Mouse (Mus musculus): ENCODE results near the gene Cfap43. TPM values are rescaled to one million over a fixed set of nuclear protein-coding genes. Genes with fewer than 3 reads are reported as not detected.

The Cfap43 gene
- polyA plus RNA-seq, 1 experiment, result 0.20 TPM

DNA sequence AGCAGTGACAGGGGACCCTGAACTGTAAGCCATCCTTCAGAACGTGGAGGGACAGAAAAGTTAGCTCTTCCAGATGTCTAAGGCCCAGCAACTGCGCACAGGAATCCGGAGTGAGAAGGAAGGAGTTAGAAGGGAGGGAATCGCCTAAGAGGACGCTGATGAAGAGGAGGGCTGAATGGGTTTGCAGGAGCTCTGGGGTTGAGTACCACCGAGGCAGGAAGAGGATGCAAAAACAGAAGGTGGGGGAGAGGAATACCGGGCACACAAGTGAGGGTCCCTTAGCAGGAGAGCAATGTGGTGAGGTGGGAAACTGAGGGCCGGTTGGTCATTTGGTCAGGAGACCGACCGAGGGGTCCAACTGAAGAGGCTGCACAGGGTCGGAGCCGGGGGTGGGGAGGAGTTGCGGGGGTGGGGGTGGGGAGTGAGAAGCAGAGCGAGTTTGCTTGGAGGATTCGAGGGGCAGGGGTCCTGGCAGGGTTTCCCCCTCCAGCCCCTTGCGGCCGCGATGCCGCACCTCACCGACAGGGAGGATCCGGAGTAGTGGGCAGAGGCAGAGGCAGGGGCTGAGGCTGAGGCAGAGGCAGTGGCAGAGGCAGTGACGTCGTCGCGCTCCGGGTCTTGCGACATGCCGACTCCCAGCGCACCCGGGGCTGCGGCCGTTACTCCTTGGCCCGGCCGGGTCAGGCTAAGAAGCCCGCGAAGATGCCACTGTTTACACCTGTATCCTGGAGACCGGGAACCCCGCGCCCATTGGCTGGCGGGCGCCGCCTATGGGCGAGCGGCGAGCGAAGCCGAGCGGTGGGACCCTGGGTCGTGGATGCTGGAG lies 82.2 kb downstream of the Cfap43 start:
- WGBS, result 9% methylated on average over 49 of the region's 49 CpGs
- H3K4me1 ChIP-seq (replicated peaks; ENCODE audit: control insufficient read depth, insufficient read depth, low read length), result peaks cover 5% of the 10 kb centered on the region
- H3K27ac ChIP-seq (ENCODE audit: control insufficient read depth, insufficient read depth, low read length), result no peak overlapping the region
- no peaks in the 10 kb centered on the region for H3K36me3 ChIP-seq (ENCODE audit: control insufficient read depth, insufficient read depth, low read length)
- peak overlapping the region; percentile 21 for H3K4me3 ChIP-seq (ENCODE audit: control insufficient read depth, insufficient read depth, low read length)
- TF ChIP-seq POLR2A (IDR thresholded peaks at IDR 0.05; ENCODE audit: control insufficient read depth, extremely low read depth, insufficient read depth, low read length, poor library complexity) (no peak), CTCF (IDR thresholded peaks at IDR 0.05; ENCODE audit: borderline replicate concordance, control insufficient read depth, extremely low read depth, insufficient read depth, low read length, poor library complexity) (peak; percentile 70; the same call in 1 of the 2 replicates)
- peak; percentile 69 for DNase-seq
- no peaks in the 10 kb centered on the region for H3K27me3 ChIP-seq (ENCODE audit: control insufficient read depth, insufficient read depth, low read length)

DNA sequence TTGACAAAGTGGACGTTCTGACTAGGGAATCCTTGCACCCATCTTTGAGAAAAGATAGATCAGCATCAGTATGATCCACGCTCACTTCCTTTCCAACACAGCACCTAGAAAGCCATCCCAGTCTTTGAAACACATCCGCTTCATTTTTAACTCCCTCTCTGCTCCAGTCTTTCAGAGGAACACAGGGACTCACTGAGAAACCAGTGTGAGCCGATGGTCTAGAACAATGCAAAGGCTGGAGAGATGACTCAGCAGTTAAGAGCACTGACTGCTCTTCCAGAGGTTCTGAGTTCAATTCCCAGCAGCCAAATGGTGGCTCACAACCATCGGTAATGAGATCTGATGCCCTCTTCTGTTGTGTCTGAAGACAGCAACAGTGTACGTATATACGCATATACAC lies 83.3 kb downstream of the Cfap43 start:
- no peak overlapping the region for H3K4me3 ChIP-seq (ENCODE audit: control insufficient read depth, insufficient read depth, low read length)
- WGBS, result 90% methylated on average over 7 of the region's 7 CpGs
- no peak for DNase-seq
- peaks cover 5% of the 10 kb centered on the region for H3K4me1 ChIP-seq (replicated peaks; ENCODE audit: control insufficient read depth, insufficient read depth, low read length)
- TF ChIP-seq POLR2A (IDR thresholded peaks at IDR 0.05; ENCODE audit: control insufficient read depth, extremely low read depth, insufficient read depth, low read length, poor library complexity) (no peak), CTCF (IDR thresholded peaks at IDR 0.05; ENCODE audit: borderline replicate concordance, control insufficient read depth, extremely low read depth, insufficient read depth, low read length, poor library complexity) (no peak)
- no peaks in the 10 kb centered on the region for H3K36me3 ChIP-seq (ENCODE audit: control insufficient read depth, insufficient read depth, low read length)
- no peaks in the 10 kb centered on the region for H3K27me3 ChIP-seq (ENCODE audit: control insufficient read depth, insufficient read depth, low read length)
- no peak overlapping the region for H3K27ac ChIP-seq (ENCODE audit: control insufficient read depth, insufficient read depth, low read length)

- H3K27me3 ChIP-seq (ENCODE audit: control insufficient read depth, insufficient read depth, low read length), result no peaks in the 10 kb centered on the region
- H3K27ac ChIP-seq (ENCODE audit: control insufficient read depth, insufficient read depth, low read length), result no peak overlapping the region
- 90% methylated on average over 5 of the region's 5 CpGs for WGBS
- no peak for DNase-seq
- H3K4me3 ChIP-seq (ENCODE audit: control insufficient read depth, insufficient read depth, low read length), result no peak overlapping the region
- H3K36me3 ChIP-seq (ENCODE audit: control insufficient read depth, insufficient read depth, low read length), result no peaks in the 10 kb centered on the region
- peaks cover 5% of the 10 kb centered on the region for H3K4me1 ChIP-seq (replicated peaks; ENCODE audit: control insufficient read depth, insufficient read depth, low read length)
- no peak for TF ChIP-seq POLR2A (IDR thresholded peaks at IDR 0.05; ENCODE audit: control insufficient read depth, extremely low read depth, insufficient read depth, low read length, poor library complexity)
- no peak for TF ChIP-seq CTCF (IDR thresholded peaks at IDR 0.05; ENCODE audit: borderline replicate concordance, control insufficient read depth, extremely low read depth, insufficient read depth, low read length, poor library complexity)
Observed at GRCm38 (mm10) chr19:47834614-47835013, 84.5 kb downstream of the Cfap43 start.

- TF ChIP-seq POLR2A (IDR thresholded peaks at IDR 0.05; ENCODE audit: control insufficient read depth, extremely low read depth, insufficient read depth, low read length, poor library complexity) (no peak), CTCF (IDR thresholded peaks at IDR 0.05; ENCODE audit: borderline replicate concordance, control insufficient read depth, extremely low read depth, insufficient read depth, low read length, poor library complexity) (no peak)
Observed at GRCm38 (mm10) chr19:47832316-47832715, 86.8 kb downstream of the Cfap43 start.

DNA sequence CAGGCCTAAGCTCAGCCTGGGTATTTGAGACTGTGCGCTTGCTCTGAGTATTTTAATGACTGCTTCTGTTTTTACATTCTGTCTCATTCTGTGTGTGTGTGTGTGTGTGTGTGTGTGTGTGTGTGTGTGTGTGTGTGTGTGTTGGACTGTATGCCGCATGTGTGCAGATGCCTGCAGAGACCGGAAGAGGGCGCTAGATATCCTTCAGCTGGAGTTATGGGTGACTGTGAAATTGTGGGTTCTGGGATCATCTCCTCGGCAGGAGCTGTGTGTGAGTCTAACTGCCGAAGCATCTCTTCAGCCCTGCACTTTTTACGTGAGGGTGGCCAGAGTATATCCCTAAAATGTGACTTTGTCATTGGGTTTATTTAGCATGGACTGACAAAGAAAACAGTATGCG lies 88.0 kb downstream of the Cfap43 start:
- Histone ChIP-seq H3K27me3 (ENCODE audit: control insufficient read depth, insufficient read depth, low read length) (no peaks in the 10 kb centered on the region), H3K4me3 (ENCODE audit: control insufficient read depth, insufficient read depth, low read length) (no peak overlapping the region), H3K27ac (ENCODE audit: control insufficient read depth, insufficient read depth, low read length) (no peak overlapping the region), H3K4me1 (replicated peaks; ENCODE audit: control insufficient read depth, insufficient read depth, low read length) (peaks cover 4% of the 10 kb centered on the region), H3K36me3 (ENCODE audit: control insufficient read depth, insufficient read depth, low read length) (no peaks in the 10 kb centered on the region)
- DNase-seq, result no peak
- 98% methylated on average over 8 of the region's 8 CpGs for WGBS
- TF ChIP-seq POLR2A (IDR thresholded peaks at IDR 0.05; ENCODE audit: control insufficient read depth, extremely low read depth, insufficient read depth, low read length, poor library complexity) (no peak), CTCF (IDR thresholded peaks at IDR 0.05; ENCODE audit: borderline replicate concordance, control insufficient read depth, extremely low read depth, insufficient read depth, low read length, poor library complexity) (no peak)

More at GRCm38 (mm10) chr19:47832316-47832715, 86.8 kb downstream of the Cfap43 start:
- no peak overlapping the region for H3K4me3 ChIP-seq (ENCODE audit: control insufficient read depth, insufficient read depth, low read length)
- no peaks in the 10 kb centered on the region for H3K27me3 ChIP-seq (ENCODE audit: control insufficient read depth, insufficient read depth, low read length)
- peaks cover 7% of the 10 kb centered on the region for H3K4me1 ChIP-seq (replicated peaks; ENCODE audit: control insufficient read depth, insufficient read depth, low read length)
- 93% methylated on average over 16 of the region's 16 CpGs for WGBS
- no peaks in the 10 kb centered on the region for H3K36me3 ChIP-seq (ENCODE audit: control insufficient read depth, insufficient read depth, low read length)
- no peak for DNase-seq
- no peak overlapping the region for H3K27ac ChIP-seq (ENCODE audit: control insufficient read depth, insufficient read depth, low read length)

DNA sequence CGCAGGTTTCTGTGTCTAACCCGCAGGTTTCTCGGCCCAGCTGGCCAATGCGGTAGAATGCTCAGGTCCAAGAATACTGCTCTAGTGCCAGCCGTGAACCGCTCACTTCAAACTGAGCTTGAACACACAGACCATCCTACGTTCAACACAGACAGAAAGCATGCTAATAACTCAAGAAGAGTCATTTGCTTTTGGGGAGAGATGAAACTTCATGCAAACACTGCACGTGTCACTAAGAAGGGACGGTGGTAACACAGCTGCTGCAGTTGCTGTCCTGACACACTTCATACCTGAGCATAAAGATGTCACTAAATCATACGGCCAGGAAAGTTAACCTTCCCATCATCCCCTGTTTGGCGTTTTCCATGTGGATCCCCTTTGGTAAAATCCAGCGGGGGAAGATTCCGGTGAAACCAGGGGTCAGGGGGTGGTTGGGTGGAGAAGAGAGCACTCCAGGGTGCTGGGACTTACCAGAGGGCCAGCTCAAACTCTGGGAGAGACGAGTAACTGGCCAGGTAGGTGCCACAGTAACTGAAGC lies 89.1 kb downstream of the Cfap43 start:
- 96% methylated on average over 14 of the region's 14 CpGs for WGBS
- TF ChIP-seq POLR2A (IDR thresholded peaks at IDR 0.05; ENCODE audit: control insufficient read depth, extremely low read depth, insufficient read depth, low read length, poor library complexity), result no peak
- TF ChIP-seq CTCF (IDR thresholded peaks at IDR 0.05; ENCODE audit: borderline replicate concordance, control insufficient read depth, extremely low read depth, insufficient read depth, low read length, poor library complexity), result no peak
- H3K36me3 ChIP-seq (ENCODE audit: control insufficient read depth, insufficient read depth, low read length), result no peaks in the 10 kb centered on the region
- no peak for DNase-seq
- H3K4me3 ChIP-seq (ENCODE audit: control insufficient read depth, insufficient read depth, low read length), result no peak overlapping the region
- H3K27ac ChIP-seq (ENCODE audit: control insufficient read depth, insufficient read depth, low read length), result no peak overlapping the region
- H3K4me1 ChIP-seq (replicated peaks; ENCODE audit: control insufficient read depth, insufficient read depth, low read length), result peaks cover 4% of the 10 kb centered on the region
- no peaks in the 10 kb centered on the region for H3K27me3 ChIP-seq (ENCODE audit: control insufficient read depth, insufficient read depth, low read length)

Data from thymus, adult 2 months (tissue).